Mouse (Mus musculus): ENCODE data around the gene Ehhadh.

DNA sequence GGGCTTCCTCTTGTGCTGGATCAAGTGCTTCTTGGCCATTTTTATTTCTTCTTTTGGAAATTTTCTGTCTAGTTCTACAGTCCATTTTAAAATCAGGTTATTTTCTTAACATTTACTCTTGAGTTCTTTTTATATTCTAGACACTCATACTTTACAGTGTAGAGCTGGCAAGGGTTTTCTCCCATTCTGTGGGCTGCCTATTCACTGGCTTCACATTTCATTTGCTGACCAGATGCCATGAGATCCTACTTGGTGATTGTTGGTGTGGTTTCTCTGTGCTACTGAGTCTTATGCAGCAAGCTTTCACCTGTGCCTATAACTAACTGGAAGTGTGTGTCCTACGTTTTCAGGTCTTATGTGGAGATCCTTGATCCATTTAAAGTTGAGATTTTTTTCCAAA, 29.2 kb downstream of the Ehhadh start:
- no peak for TF ChIP-seq CTCF (IDR thresholded peaks at IDR 0.05; ENCODE audit: low read depth, low read length)
- TF ChIP-seq GATA1 (IDR thresholded peaks at IDR 0.05; ENCODE audit: borderline replicate concordance, low read length): no peak
